Mouse (Mus musculus): Measurements from ENCODE around the gene Slc20a1.

DNA sequence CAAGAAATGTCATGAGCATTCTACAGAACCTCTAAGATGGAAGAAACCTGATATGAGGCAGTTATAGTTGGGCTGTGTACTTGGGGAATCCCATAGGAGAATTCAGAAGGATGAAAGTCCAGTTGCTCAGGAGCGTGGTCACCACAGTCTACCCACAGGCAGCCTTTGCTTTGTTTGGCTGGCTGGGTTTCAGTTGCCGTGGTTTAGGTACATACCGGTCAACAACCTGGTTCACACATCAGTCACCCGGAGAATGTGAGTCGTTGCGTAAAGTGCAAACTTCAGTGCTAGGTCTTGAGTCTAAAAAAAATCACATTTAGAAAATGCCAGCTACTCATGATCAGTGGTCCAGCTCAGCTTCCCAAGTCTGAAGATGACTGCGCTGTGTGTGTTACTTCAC is 14.0 kb downstream of the Slc20a1 start:
- TF ChIP-seq CTCF (IDR thresholded peaks at IDR 0.05) (no peak), EP300 (IDR thresholded peaks at IDR 0.05) (no peak)
